Mouse (Mus musculus) stomach, embryonic 16.5 days (tissue): Measurements from ENCODE around the gene She. TPM values are rescaled to one million over a fixed set of nuclear protein-coding genes. Genes with fewer than 3 reads are reported as not detected.

Experiments
- ATAC-seq: fragments of 200-750 bp; cut with Nextera tagmentation; 2 replicates; pipeline ENCODE4 v1.8.0; 2017; ENCODE audit warnings: moderate number of reproducible peaks, moderate TSS enrichment; ENCODE audit not compliant: insufficient read depth, low FRiP score
- H3K27ac ChIP-seq: fragments of 300-500 bp; sonication (generic); 2 replicates; pipeline ENCODE4 v1.5.1; 2014; ENCODE audit warnings: low read length
- H3K27me3 ChIP-seq: fragments of 300-500 bp; sonication (generic); 2 replicates; pipeline ENCODE4 v1.6.1; 2014; ENCODE audit warnings: low read length, control low read depth, mixed read lengths; ENCODE audit not compliant: control insufficient read depth, insufficient read depth
- H3K36me3 ChIP-seq: fragments of 300-500 bp; sonication (generic); 2 replicates; pipeline ENCODE4 v1.6.1; 2014; ENCODE audit warnings: low read length; ENCODE audit not compliant: control insufficient read depth, insufficient read depth
- H3K4me1 ChIP-seq: fragments of 300-500 bp; sonication (generic); 2 replicates; pipeline ENCODE4 v1.6.1; 2014; ENCODE audit warnings: low read length, control low read depth, mixed read lengths; ENCODE audit not compliant: control insufficient read depth, insufficient read depth
- H3K4me2 ChIP-seq: fragments of 300-500 bp; sonication (generic); 2 replicates; pipeline ENCODE4 v1.6.1; 2014; ENCODE audit warnings: low read depth, low read length, mixed read lengths
- H3K4me3 ChIP-seq: fragments of 300-500 bp; sonication (generic); replicated peaks from 2 replicates; pipeline ENCODE4 v1.5.1; 2014; ENCODE audit warnings: mild to moderate bottlenecking, low read length
- H3K9ac ChIP-seq: fragments of 300-500 bp; sonication (generic); 2 replicates; pipeline ENCODE4 v1.6.1; 2014; ENCODE audit warnings: low read length
- H3K9me3 ChIP-seq: fragments of 300-500 bp; sonication (generic); replicated peaks from 2 replicates; pipeline ENCODE4 v1.6.1; 2016; ENCODE audit warnings: low read length, control low read depth; ENCODE audit not compliant: control insufficient read depth
- WGBS: fragments of 180-500 bp; shearing (Covaris S2); extraction: QIAGEN DNeasy Blood & Tissue Kit; methylation state at CpG from one replicate; pipeline ENCODE4 v1.1.7; 2014; 5-methylcytosine and 5-hydroxymethylcytosine counted together
- polyA plus RNA-seq: library from polyadenylated mRNA; unstranded; fragments of >200 nt; fragmentation: Nextera tagmentation; extraction: Ambion mirVana; gene quantifications from 2 replicates; pipeline ENCODE4 v1.2.1, GENCODE M21; 2015

Gene She
- polyA plus RNA-seq, 1 experiment from 2014 or later: 3.1 TPM

DNA sequence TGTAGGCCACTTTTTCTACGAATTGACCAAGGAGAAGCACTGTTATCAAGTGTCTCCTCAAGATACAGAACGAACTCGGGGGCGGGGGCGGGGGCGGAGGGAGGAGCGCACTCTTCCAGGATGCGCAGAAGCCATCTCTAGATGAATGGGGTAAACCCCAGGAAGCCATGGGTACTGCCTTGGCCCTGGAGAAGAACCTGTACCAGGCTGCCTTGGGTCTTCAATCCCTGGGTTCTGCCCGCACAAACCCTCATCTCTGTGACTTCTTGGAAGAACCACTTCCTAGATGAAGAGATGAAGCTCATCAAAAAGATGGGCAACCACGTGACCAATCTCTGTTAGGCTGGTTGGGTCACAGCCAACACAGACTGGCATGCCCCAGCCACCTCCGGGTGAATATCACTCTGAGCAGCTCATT, 10.1 kb upstream of the She start:
- no peaks in the 10 kb centered on the region for H3K27me3 ChIP-seq
- H3K4me1 ChIP-seq: no peaks in the 10 kb centered on the region
- no peaks in the 10 kb centered on the region for H3K36me3 ChIP-seq
- H3K4me3 ChIP-seq: no peak overlapping the region
- ATAC-seq: no peak
- H3K27ac ChIP-seq: no peak overlapping the region
- H3K9me3 ChIP-seq: no peaks in the 10 kb centered on the region
- H3K4me2 ChIP-seq: no peak overlapping the region
- WGBS: 87% methylated on average over 11 of the region's 11 CpGs
- no peak overlapping the region for H3K9ac ChIP-seq

DNA sequence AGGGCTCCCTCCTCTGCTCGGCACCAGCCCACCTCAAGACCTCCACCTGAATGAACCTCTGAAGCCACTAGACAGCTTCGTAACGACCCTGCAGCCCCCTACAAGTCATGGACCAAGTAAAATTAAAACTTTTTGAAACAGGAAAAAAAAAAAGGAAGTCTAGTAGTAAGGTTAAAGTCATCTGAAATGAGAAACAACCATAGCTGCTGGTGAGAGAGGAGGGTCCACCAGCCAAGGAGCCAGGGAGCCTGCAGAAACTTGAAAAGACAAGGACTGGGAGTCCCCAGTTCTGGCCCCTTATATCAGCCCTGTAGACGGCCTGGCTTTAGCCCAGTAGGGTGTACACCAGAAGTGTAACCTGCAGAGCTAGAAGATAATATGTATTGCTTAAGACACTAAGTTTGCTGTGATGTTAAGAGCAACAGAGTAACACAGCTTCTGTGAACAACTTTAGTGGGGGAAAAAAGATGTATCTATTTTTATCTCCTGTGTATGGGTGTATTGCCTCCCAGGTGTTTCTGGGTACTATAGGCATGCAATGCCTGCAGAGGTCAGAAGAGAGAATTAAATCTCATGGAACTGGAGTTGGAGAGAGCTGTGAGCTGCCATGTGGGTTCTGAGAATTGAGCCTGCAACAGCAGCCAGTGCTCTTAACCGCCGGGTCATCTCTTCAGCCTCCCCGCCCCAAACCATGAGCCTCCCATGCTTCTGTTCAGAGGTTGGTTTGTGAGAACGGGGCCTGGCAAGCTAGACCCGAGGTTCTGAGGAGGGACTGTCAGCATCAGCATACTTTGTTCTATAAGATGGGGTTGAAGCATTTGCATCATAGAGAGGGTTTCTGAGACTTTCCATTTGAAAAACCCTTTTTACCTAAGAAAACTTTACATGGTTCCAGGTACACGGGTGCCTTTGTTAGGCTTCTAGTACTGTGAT, 9.4 kb upstream of the She start:
- Histone ChIP-seq H3K36me3 (no peaks in the 10 kb centered on the region), H3K9ac (no peak overlapping the region), H3K4me2 (no peak overlapping the region), H3K27ac (no peak overlapping the region), H3K9me3 (no peaks in the 10 kb centered on the region), H3K4me1 (no peaks in the 10 kb centered on the region), H3K4me3 (no peak overlapping the region), H3K27me3 (no peaks in the 10 kb centered on the region; the same call in 1 of the 2 replicates)
- 72% methylated on average over 10 of the region's 10 CpGs for WGBS
- ATAC-seq: no peak

DNA sequence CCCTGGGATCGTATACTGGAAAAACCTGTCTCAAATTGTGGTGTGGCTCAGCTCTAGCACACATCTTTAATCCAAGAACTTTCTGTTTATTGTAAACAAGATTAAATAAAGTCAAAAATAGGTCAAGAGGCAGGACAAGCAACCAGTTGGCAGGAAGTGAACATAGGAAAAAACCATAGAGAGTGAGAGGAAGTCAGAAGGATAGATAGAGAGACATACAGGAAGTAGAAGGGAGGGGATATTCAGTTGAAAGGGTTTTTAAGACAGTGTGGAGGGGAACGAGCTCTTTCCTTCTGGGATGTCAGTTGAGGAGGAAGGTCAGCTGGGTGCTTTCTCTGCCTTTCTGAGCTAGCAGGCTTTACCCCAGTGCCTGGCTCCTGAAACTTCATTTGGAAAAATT, 7.6 kb upstream of the She start:
- no peak overlapping the region for H3K4me2 ChIP-seq
- no peak overlapping the region for H3K9ac ChIP-seq
- no peaks in the 10 kb centered on the region for H3K4me1 ChIP-seq
- no peaks in the 10 kb centered on the region for H3K9me3 ChIP-seq
- H3K4me3 ChIP-seq: no peak overlapping the region
- 47% methylated on average over 2 of the region's 2 CpGs for WGBS
- H3K36me3 ChIP-seq: no peaks in the 10 kb centered on the region
- H3K27ac ChIP-seq: no peak overlapping the region
- H3K27me3 ChIP-seq: peaks cover 2% of the 10 kb centered on the region
- ATAC-seq: no peak

DNA sequence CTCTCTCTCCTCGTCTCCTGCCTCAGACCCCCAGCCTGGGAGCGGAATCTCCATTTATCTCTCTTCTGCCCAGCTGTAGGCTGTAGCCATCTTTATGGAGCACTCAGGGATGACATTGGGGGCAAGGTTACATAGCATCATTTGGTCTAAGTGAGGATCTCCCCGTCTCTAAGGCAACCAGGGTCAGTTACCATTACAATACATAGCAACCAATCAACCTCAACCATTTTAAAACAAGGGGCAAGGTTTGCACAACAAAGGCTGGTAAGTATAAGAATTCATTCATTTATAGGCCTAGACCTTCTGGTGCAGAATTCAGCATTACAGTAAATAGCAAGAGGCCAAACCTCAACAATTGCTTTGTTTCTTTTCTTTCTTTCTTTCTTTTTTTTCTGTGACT, 4.9 kb upstream of the She start:
- Histone ChIP-seq H3K27ac (no peak overlapping the region), H3K9ac (no peak overlapping the region), H3K36me3 (no peaks in the 10 kb centered on the region), H3K4me3 (no peak overlapping the region), H3K9me3 (no peaks in the 10 kb centered on the region), H3K4me2 (no peak overlapping the region), H3K4me1 (no peaks in the 10 kb centered on the region), H3K27me3 (peaks cover 29% of the 10 kb centered on the region)
- 68% methylated on average over 3 of the region's 3 CpGs for WGBS
- no peak for ATAC-seq

DNA sequence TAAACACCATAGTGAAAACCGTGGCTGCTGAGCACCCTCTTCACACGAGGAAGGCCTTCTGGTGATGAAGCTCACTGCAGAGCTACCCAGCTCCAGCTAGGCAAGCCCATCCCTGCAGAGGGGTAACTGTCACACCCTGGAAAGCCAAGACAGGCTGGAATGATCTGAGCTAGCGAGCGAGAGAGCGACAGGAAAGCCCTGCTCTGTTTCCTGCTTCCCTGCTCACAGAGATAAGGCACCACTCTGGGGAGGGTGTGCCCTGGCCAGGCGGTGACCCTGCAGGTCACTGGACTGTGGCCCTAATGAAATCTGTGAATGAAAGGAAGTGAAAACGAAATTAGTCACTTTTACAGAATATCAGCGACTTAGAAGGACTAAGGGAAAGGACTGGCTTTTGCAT, 4.2 kb downstream of the She start:
- Histone ChIP-seq H3K4me3 (no peak overlapping the region), H3K27ac (no peak overlapping the region), H3K27me3 (peaks cover 31% of the 10 kb centered on the region), H3K4me1 (no peaks in the 10 kb centered on the region), H3K4me2 (no peak overlapping the region), H3K36me3 (no peaks in the 10 kb centered on the region), H3K9ac (no peak overlapping the region), H3K9me3 (no peaks in the 10 kb centered on the region)
- peak; percentile 62; the same call in 1 of the 2 replicates for ATAC-seq
- 31% methylated on average over 8 of the region's 8 CpGs for WGBS

DNA sequence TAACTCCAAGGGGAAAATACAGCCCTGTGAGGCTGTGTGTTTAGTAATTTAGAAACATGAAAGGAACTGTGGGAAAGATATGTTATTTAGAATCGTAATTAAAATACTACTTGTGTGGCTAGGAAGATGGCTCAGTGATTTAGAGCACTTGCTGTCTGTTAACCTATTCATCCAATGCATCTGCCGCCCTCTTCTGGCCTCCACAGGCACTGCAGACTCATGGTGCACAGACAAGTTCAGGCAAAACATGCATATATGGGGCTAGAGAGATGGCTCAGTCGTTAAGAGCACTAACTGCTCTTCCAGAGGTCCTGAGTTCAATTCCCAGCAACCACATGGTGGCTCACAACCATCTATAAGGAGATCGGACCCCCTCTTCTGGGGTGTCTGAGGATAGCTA, 11.1 kb downstream of the She start:
- no peak overlapping the region for H3K27ac ChIP-seq
- ATAC-seq: no peak

DNA sequence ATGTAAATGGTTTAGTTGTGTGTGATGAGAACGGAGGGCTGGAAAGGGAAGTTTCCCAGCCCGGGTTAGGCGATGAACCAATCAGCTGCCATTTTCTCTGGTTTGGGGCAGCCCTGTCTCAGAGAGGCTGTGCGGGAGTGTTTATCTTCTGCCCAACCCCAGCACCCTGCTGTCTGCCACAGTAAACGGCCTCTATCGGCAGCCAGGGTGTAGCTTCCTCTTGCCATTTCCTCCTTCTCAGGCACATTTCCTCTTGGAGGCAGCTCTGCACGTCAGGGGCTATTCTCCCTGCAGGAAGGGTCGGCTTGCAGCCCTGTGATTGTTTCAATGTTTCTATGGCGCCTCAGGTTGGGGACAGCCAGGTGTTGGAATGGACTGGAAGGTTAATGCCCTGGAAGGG, 12.0 kb downstream of the She start:
- Histone ChIP-seq H3K27me3 (no peaks in the 10 kb centered on the region), H3K9ac (no peak overlapping the region), H3K4me3 (no peak overlapping the region), H3K9me3 (no peaks in the 10 kb centered on the region), H3K4me2 (no peak overlapping the region), H3K36me3 (no peaks in the 10 kb centered on the region), H3K4me1 (peaks cover 4% of the 10 kb centered on the region; the same call in 1 of the 2 replicates), H3K27ac (no peak overlapping the region; the same call in 1 of the 2 replicates)
- peak; percentile 47; the same call in 1 of the 2 replicates for ATAC-seq
- WGBS: 43% methylated on average over 9 of the region's 9 CpGs

More for the DNA sequence above, 11.1 kb downstream of the She start:
- WGBS: 78% methylated on average over 4 of the region's 4 CpGs
- H3K4me3 ChIP-seq: no peak overlapping the region
- no peaks in the 10 kb centered on the region for H3K27me3 ChIP-seq
- H3K9ac ChIP-seq: no peak overlapping the region
- H3K4me2 ChIP-seq: no peak overlapping the region
- no peaks in the 10 kb centered on the region for H3K36me3 ChIP-seq
- H3K4me1 ChIP-seq: peaks cover 4% of the 10 kb centered on the region; the same call in 1 of the 2 replicates
- H3K9me3 ChIP-seq: no peaks in the 10 kb centered on the region

DNA sequence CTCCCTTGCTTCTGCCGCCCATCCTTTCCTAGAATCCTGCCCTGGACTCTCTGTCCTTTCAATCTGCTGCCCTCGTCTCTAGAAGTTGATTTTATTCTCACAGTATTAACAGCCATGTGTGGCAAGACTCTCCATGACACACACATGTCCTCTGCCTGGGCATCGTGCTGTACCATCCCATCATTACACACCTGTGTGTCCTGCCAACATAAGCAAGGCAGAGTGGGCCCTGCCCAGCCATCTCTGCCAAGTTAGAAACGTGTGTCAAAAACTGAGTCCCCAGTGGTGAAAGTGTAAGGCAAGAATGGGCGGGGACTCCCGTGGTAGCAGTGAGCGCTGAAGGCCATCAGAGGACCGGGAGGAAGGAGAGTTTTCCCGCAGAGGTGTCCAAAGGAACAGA, 14.6 kb downstream of the She start:
- Histone ChIP-seq H3K27ac (no peak overlapping the region), H3K9ac (no peak overlapping the region), H3K4me3 (no peak overlapping the region), H3K36me3 (no peaks in the 10 kb centered on the region), H3K4me2 (no peak overlapping the region), H3K4me1 (peaks cover 4% of the 10 kb centered on the region; the same call in 1 of the 2 replicates), H3K9me3 (no peaks in the 10 kb centered on the region), H3K27me3 (no peaks in the 10 kb centered on the region)
- WGBS: 75% methylated on average over 9 of the region's 9 CpGs
- no peak for ATAC-seq

DNA sequence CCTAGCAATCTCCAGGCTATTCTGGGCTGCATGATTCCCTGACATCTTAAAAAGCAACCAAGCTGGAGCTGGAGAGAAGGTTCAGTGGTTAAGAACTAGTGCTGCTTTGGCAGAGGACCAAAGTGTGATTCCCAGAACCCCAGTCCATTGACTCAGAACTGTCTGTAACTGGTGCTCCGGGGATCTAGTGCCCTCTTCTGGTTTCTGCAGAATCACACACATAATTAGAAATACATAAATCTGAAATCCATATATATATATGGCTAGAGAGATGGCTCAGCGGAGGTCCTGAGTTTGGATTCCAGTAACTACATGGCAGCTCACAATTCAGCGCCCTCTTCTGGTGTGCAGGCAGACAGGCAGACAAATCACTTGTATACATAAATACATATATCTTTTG, 16.0 kb downstream of the She start:
- Histone ChIP-seq H3K4me2 (no peak overlapping the region), H3K9me3 (no peaks in the 10 kb centered on the region), H3K36me3 (no peaks in the 10 kb centered on the region), H3K27ac (no peak overlapping the region), H3K27me3 (no peaks in the 10 kb centered on the region), H3K4me3 (no peak overlapping the region), H3K9ac (no peak overlapping the region), H3K4me1 (peaks cover 4% of the 10 kb centered on the region; the same call in 1 of the 2 replicates)
- ATAC-seq: no peak
- WGBS: 79% methylated on average over 3 of the region's 3 CpGs
